Mouse (Mus musculus): Measurements from ENCODE around the gene Efcab2. TPM values are rescaled to one million over a fixed set of nuclear protein-coding genes. Genes with fewer than 3 reads are reported as not detected.
A peak's percentile ranks its signal among the peaks of the same experiment; 100 is the strongest.

Efcab2 gene
- polyA plus RNA-seq, 1 experiment from 2014 or later: 21.5 TPM

- H3K27ac ChIP-seq: peak overlapping the region; percentile 83
- H3K9ac ChIP-seq: no peak overlapping the region
- peaks cover 20% of the 10 kb centered on the region for H3K4me1 ChIP-seq (replicated peaks)
- ATAC-seq (replicated peaks; ENCODE audit: insufficient number of reproducible peaks, insufficient read depth, low FRiP score, low read depth): no peak
- H3K4me2 ChIP-seq: no peak overlapping the region
- H3K36me3 ChIP-seq: no peaks in the 10 kb centered on the region
- no peak overlapping the region for H3K4me3 ChIP-seq
- WGBS: 60% methylated on average over 5 of the region's 5 CpGs
- no peaks in the 10 kb centered on the region for H3K27me3 ChIP-seq
- no peaks in the 10 kb centered on the region for H3K9me3 ChIP-seq (replicated peaks)
These were observed 80.0 kb downstream of the Efcab2 start for GRCm38 (mm10) chr1:178485868-178486220.

GRCm38 (mm10) chr1:178486828-178487227 lies 80.9 kb downstream of the Efcab2 start:
- WGBS: 16% methylated on average over 5 of the region's 5 CpGs
- peak; percentile 73 for ATAC-seq (replicated peaks; ENCODE audit: insufficient number of reproducible peaks, insufficient read depth, low FRiP score, low read depth)
- H3K4me2 ChIP-seq: peak overlapping the region; percentile 46
- no peak overlapping the region for H3K9ac ChIP-seq
- no peaks in the 10 kb centered on the region for H3K27me3 ChIP-seq
- no peaks in the 10 kb centered on the region for H3K9me3 ChIP-seq (replicated peaks)
- peaks cover 22% of the 10 kb centered on the region for H3K4me1 ChIP-seq (replicated peaks)
- peak overlapping the region; percentile 26; the same call in 1 of the 2 replicates for H3K4me3 ChIP-seq
- peak overlapping the region; percentile 83 for H3K27ac ChIP-seq
- H3K36me3 ChIP-seq: no peaks in the 10 kb centered on the region

DNA sequence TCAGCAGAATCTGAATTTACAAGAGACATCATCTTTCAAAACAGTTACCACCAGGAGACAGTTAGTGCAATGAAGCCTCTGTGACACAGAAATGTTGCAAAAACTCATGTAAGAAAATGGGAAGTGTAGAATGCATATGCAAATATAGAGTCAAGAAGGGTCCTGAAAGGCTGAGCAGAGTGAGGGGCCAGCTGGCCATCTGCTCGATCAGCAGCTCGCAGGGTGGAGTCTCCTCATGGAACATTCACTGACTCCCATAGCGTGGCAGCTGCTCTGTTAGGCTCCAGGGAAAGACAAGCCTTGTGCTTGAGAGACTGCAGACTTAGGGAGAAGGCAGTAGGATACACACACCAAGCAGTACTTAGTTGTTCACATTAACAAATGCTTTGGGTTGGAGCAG lies 83.2 kb downstream of the Efcab2 start:
- Histone ChIP-seq H3K27ac (no peak overlapping the region), H3K9ac (no peak overlapping the region), H3K4me1 (replicated peaks) (peaks cover 22% of the 10 kb centered on the region), H3K36me3 (no peaks in the 10 kb centered on the region), H3K27me3 (no peaks in the 10 kb centered on the region), H3K4me2 (no peak overlapping the region), H3K4me3 (no peak overlapping the region), H3K9me3 (replicated peaks) (no peaks in the 10 kb centered on the region)
- 38% methylated on average over 3 of the region's 3 CpGs for WGBS
- ATAC-seq (replicated peaks; ENCODE audit: insufficient number of reproducible peaks, insufficient read depth, low FRiP score, low read depth): no peak

GRCm38 (mm10) chr1:178491733-178492132 lies 85.8 kb downstream of the Efcab2 start:
- Histone ChIP-seq H3K27me3 (no peaks in the 10 kb centered on the region), H3K9me3 (replicated peaks) (no peaks in the 10 kb centered on the region), H3K4me3 (no peak overlapping the region), H3K4me2 (no peak overlapping the region), H3K9ac (no peak overlapping the region), H3K27ac (no peak overlapping the region), H3K36me3 (no peaks in the 10 kb centered on the region), H3K4me1 (replicated peaks) (peaks cover 22% of the 10 kb centered on the region)
- ATAC-seq (replicated peaks; ENCODE audit: insufficient number of reproducible peaks, insufficient read depth, low FRiP score, low read depth): no peak
- WGBS: 78% methylated on average over 5 of the region's 5 CpGs

- no peak overlapping the region for H3K9ac ChIP-seq
- no peak overlapping the region for H3K4me2 ChIP-seq
- no peak for ATAC-seq (replicated peaks; ENCODE audit: insufficient number of reproducible peaks, insufficient read depth, low FRiP score, low read depth)
- peaks cover 21% of the 10 kb centered on the region for H3K4me1 ChIP-seq (replicated peaks)
- H3K36me3 ChIP-seq: no peaks in the 10 kb centered on the region
- H3K27me3 ChIP-seq: no peaks in the 10 kb centered on the region
- H3K27ac ChIP-seq: no peak overlapping the region
- WGBS: 57% methylated on average over 2 of the region's 2 CpGs
- no peak overlapping the region for H3K4me3 ChIP-seq
- no peaks in the 10 kb centered on the region for H3K9me3 ChIP-seq (replicated peaks)
These were observed 86.6 kb downstream of the Efcab2 start for GRCm38 (mm10) chr1:178492493-178492892.

DNA sequence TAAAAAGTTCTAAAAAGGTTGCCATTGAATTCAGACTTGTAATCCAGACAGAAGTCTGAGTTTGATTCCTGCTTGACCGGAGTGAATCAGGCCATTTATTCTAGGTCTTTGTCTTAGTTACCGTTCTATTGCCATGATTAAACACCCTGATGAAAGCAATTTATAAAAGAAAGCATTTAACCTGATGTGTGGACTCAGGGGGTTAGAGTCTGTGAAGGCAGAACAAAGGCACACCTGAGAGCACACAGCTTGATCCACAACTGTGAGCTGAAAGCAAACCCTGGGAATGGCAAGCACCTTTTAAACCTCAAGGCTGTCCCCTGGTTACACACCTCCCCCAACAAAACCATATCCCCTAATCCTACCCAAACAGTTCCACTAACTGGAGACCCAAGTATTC lies 90.3 kb downstream of the Efcab2 start:
- H3K4me3 ChIP-seq: no peak overlapping the region
- H3K4me2 ChIP-seq: no peak overlapping the region
- no peaks in the 10 kb centered on the region for H3K27me3 ChIP-seq
- H3K9me3 ChIP-seq (replicated peaks): no peaks in the 10 kb centered on the region
- H3K9ac ChIP-seq: no peak overlapping the region
- H3K27ac ChIP-seq: no peak overlapping the region
- no peaks in the 10 kb centered on the region for H3K36me3 ChIP-seq
- no peak for ATAC-seq (replicated peaks; ENCODE audit: insufficient number of reproducible peaks, insufficient read depth, low FRiP score, low read depth)
- WGBS: 75% methylated on average over 2 of the region's 2 CpGs
- no peaks in the 10 kb centered on the region; the same call in 1 of the 2 replicates for H3K4me1 ChIP-seq (replicated peaks)

GRCm38 (mm10) chr1:178496841-178497240 lies 91.0 kb downstream of the Efcab2 start:
- Histone ChIP-seq H3K9me3 (replicated peaks) (no peaks in the 10 kb centered on the region), H3K9ac (no peak overlapping the region), H3K4me3 (no peak overlapping the region), H3K4me1 (replicated peaks) (no peaks in the 10 kb centered on the region; the same call in 1 of the 2 replicates), H3K27me3 (no peaks in the 10 kb centered on the region), H3K27ac (no peak overlapping the region), H3K36me3 (no peaks in the 10 kb centered on the region), H3K4me2 (no peak overlapping the region)
- no peak; the same call in 1 of the 2 replicates for ATAC-seq (replicated peaks; ENCODE audit: insufficient number of reproducible peaks, insufficient read depth, low FRiP score, low read depth)
- WGBS: 33% methylated on average over 1 of the region's 1 CpGs

DNA sequence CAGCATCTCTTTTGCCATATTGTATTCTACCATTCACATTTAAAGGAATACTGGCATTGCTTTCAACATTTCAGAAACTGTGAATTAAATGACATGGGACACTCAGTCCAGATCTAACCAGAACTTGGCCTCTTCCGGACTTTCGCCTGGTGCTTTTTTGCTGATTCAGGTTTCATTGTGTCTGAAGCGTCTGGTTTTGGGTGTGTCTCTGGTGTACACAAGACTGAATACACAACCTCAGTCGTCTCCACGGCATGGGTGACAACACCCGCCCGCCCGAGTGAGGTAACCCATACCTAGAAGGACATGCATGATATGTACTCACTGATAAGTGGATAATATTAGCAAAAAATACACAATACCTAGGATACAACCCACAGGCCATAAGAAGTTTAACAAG lies 101.1 kb downstream of the Efcab2 start:
- no peaks in the 10 kb centered on the region for H3K4me1 ChIP-seq (replicated peaks)
- 85% methylated on average over 8 of the region's 8 CpGs for WGBS
- no peak overlapping the region for H3K9ac ChIP-seq
- H3K9me3 ChIP-seq (replicated peaks): no peaks in the 10 kb centered on the region
- no peak overlapping the region for H3K4me3 ChIP-seq
- H3K4me2 ChIP-seq: no peak overlapping the region
- no peaks in the 10 kb centered on the region for H3K36me3 ChIP-seq
- H3K27me3 ChIP-seq: no peaks in the 10 kb centered on the region
- ATAC-seq (replicated peaks; ENCODE audit: insufficient number of reproducible peaks, insufficient read depth, low FRiP score, low read depth): no peak
- no peak overlapping the region for H3K27ac ChIP-seq

DNA sequence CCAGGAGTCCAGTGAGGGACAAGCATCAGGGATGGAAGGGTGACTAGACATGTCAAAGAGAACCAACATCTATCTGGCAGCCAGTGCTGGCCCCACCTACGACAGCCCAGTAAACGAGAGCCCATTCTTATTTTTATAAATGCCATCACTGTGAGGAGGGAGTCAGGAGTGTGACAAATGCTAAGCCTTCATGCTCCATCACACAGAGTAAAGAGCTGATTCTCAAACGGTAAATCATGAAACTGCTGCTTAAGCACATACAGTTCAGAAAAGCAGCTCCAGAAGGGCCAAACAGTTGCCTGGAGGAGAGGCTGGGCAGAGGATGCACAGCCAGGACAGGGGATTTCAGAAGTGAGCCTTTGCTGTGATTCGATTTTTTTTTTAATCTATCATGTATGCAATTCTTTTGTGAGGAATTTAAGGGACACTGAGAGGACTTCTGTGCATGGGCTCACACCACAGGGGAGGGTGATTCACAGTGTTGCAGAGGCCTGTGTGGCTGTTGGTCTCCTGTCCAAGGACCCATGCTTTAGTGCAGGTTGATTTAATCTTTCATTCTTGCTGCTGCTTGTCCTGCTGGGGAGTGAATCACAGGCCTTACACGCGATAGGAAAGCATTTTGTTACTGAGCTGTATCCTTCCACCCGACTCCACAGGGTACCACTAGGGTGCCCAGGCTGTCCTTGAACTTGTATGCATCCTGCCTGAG lies 106.6 kb downstream of the Efcab2 start:
- peaks cover 4% of the 10 kb centered on the region; the same call in 1 of the 2 replicates for H3K4me1 ChIP-seq (replicated peaks)
- no peak overlapping the region for H3K4me2 ChIP-seq
- H3K27me3 ChIP-seq: no peaks in the 10 kb centered on the region
- H3K4me3 ChIP-seq: no peak overlapping the region
- H3K9ac ChIP-seq: no peak overlapping the region
- H3K27ac ChIP-seq: no peak overlapping the region
- WGBS: 60% methylated on average over 7 of the region's 7 CpGs
- no peaks in the 10 kb centered on the region for H3K36me3 ChIP-seq
- no peak for ATAC-seq (replicated peaks; ENCODE audit: insufficient number of reproducible peaks, insufficient read depth, low FRiP score, low read depth)
- H3K9me3 ChIP-seq (replicated peaks): no peaks in the 10 kb centered on the region

GRCm38 (mm10) chr1:178513954-178514353 lies 108.1 kb downstream of the Efcab2 start:
- Histone ChIP-seq H3K27me3 (no peaks in the 10 kb centered on the region), H3K4me2 (no peak overlapping the region), H3K9ac (no peak overlapping the region), H3K27ac (no peak overlapping the region), H3K36me3 (no peaks in the 10 kb centered on the region), H3K4me3 (no peak overlapping the region), H3K9me3 (replicated peaks) (no peaks in the 10 kb centered on the region), H3K4me1 (replicated peaks) (peaks cover 4% of the 10 kb centered on the region; the same call in 1 of the 2 replicates)
- no peak for ATAC-seq (replicated peaks; ENCODE audit: insufficient number of reproducible peaks, insufficient read depth, low FRiP score, low read depth)
- WGBS: 9% methylated on average over 5 of the region's 8 CpGs

DNA sequence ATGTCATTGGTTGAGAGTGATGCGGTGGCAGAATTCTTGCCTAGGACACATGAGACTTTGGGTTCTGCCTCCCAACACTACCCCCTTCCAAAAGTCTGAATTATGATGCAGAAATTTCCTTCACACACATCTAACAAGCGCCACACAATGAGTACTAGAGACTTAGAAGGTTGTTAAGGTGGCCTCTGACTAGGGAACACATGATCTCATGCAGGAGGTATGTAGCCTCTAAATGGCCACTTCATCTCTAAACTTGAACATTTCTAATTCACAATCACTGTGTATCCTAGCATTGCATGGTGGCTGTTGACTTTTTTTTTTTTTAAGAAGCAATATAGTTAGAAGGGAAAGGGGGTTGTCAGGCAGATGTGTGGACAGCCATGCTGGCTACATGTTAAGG lies 110.0 kb downstream of the Efcab2 start:
- Histone ChIP-seq H3K9ac (no peak overlapping the region), H3K27ac (no peak overlapping the region), H3K36me3 (no peaks in the 10 kb centered on the region), H3K27me3 (no peaks in the 10 kb centered on the region), H3K9me3 (replicated peaks) (no peaks in the 10 kb centered on the region), H3K4me2 (no peak overlapping the region), H3K4me3 (no peak overlapping the region), H3K4me1 (replicated peaks) (peaks cover 4% of the 10 kb centered on the region; the same call in 1 of the 2 replicates)
- WGBS: 59% methylated on average over 2 of the region's 2 CpGs
- no peak for ATAC-seq (replicated peaks; ENCODE audit: insufficient number of reproducible peaks, insufficient read depth, low FRiP score, low read depth)

- ATAC-seq (replicated peaks; ENCODE audit: insufficient number of reproducible peaks, insufficient read depth, low FRiP score, low read depth): no peak
- Histone ChIP-seq H3K9me3 (replicated peaks) (no peaks in the 10 kb centered on the region), H3K9ac (no peak overlapping the region), H3K36me3 (no peaks in the 10 kb centered on the region), H3K4me3 (no peak overlapping the region), H3K27ac (no peak overlapping the region), H3K4me2 (no peak overlapping the region), H3K4me1 (replicated peaks) (peaks cover 2% of the 10 kb centered on the region), H3K27me3 (no peaks in the 10 kb centered on the region)
- 71% methylated on average over 5 of the region's 5 CpGs for WGBS
These were observed 116.5 kb downstream of the Efcab2 start for GRCm38 (mm10) chr1:178522389-178522788.
